Mouse (Mus musculus): Measurements from ENCODE around the gene Tenm3. TPM values are rescaled to one million over a fixed set of nuclear protein-coding genes. Genes with fewer than 3 reads are reported as not detected.

Tenm3 gene
- polyA plus RNA-seq, 1 experiment from 2014 or later: 2.6 TPM

DNA sequence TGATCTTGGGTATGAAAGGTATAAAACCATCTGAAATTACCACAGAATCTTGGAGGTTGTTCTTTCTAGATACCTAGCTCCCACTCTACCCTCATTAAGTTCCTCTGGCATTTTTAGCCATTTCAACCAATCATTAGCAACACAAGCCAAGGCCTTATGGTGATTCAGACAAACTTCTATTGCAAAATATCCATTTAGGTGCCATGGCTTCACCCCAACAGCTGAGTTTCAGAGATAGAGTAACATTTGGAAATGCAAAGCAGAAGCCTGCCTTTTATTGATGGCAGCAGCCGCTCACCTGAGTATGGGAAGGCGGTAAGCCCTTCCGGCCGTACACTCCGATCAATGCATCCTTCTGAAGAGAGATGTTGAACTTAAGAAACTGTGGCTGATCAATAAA is 494.9 kb downstream of the Tenm3 start:
- Histone ChIP-seq H3K9ac (no peak overlapping the region), H3K4me1 (replicated peaks) (no peaks in the 10 kb centered on the region), H3K4me2 (no peak overlapping the region), H3K9me3 (replicated peaks) (0 out of 2 replicates have a peak, but pooled peaks cover 7% of the 10 kb centered on the region), H3K27ac (no peak overlapping the region), H3K36me3 (no peaks in the 10 kb centered on the region), H3K4me3 (replicated peaks) (no peak overlapping the region), H3K27me3 (no peaks in the 10 kb centered on the region)
- WGBS (ENCODE audit: insufficient replicate concordance): 89% methylated on average over 5 of the region's 5 CpGs
- no peak for ATAC-seq (ENCODE audit: low read depth)
- no peak for DNase-seq

DNA sequence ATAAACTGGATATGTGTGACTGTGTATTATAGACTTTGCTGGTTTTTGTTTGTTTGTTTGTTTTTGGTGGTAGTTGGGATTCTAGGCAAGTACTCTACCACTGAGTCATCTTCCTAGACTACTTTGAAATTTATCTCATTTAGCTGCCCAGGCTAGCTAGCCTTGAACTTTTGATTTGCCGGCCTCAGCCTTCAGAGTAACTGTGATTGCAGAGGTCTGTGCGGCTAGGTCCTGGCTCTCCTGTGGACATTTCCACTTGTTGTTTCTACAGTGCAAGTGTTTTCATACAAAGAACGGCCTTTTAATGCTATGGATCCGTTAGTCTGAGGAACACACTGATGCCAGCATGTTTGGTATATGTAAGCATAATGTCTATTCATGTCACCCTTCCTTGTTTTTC is 495.4 kb downstream of the Tenm3 start:
- no peaks in the 10 kb centered on the region for H3K4me1 ChIP-seq (replicated peaks)
- H3K27me3 ChIP-seq: no peaks in the 10 kb centered on the region
- no peaks in the 10 kb centered on the region for H3K36me3 ChIP-seq
- H3K9me3 ChIP-seq (replicated peaks): 0 out of 2 replicates have a peak, but pooled peaks cover 5% of the 10 kb centered on the region
- no peak overlapping the region for H3K4me3 ChIP-seq (replicated peaks)
- no peak overlapping the region for H3K9ac ChIP-seq
- no peak overlapping the region for H3K4me2 ChIP-seq
- 83% methylated on average over 4 of the region's 4 CpGs for WGBS (ENCODE audit: insufficient replicate concordance)
- no peak for ATAC-seq (ENCODE audit: low read depth)
- no peak overlapping the region for H3K27ac ChIP-seq
- DNase-seq: no peak

DNA sequence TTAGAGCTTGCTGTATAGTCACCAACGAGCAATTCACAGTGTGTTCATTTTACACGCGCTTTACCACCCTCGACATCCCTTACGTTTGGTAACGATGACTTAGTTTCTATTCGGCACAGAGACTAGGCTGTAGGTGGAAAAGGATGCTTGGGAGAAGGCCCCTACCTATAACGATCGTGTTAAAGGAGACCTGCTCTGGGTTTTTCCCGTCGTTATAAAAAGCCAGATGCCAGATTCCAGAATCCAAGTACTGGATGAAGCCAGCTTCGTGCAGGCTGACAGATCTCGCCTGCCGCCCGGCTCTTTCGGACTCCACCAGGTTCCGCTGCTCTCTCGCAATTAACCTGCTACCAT is 500.7 kb downstream of the Tenm3 start:
- no peak overlapping the region for H3K27ac ChIP-seq
- H3K9ac ChIP-seq: no peak overlapping the region
- H3K4me1 ChIP-seq (replicated peaks): no peaks in the 10 kb centered on the region
- H3K27me3 ChIP-seq: no peaks in the 10 kb centered on the region
- DNase-seq: no peak
- no peak for ATAC-seq (ENCODE audit: low read depth)
- no peak overlapping the region for H3K4me3 ChIP-seq (replicated peaks)
- H3K9me3 ChIP-seq (replicated peaks): 0 out of 2 replicates have a peak, but pooled peaks cover 3% of the 10 kb centered on the region
- 85% methylated on average over 18 of the region's 18 CpGs for WGBS (ENCODE audit: insufficient replicate concordance)
- no peaks in the 10 kb centered on the region for H3K36me3 ChIP-seq
- no peak overlapping the region for H3K4me2 ChIP-seq

DNA sequence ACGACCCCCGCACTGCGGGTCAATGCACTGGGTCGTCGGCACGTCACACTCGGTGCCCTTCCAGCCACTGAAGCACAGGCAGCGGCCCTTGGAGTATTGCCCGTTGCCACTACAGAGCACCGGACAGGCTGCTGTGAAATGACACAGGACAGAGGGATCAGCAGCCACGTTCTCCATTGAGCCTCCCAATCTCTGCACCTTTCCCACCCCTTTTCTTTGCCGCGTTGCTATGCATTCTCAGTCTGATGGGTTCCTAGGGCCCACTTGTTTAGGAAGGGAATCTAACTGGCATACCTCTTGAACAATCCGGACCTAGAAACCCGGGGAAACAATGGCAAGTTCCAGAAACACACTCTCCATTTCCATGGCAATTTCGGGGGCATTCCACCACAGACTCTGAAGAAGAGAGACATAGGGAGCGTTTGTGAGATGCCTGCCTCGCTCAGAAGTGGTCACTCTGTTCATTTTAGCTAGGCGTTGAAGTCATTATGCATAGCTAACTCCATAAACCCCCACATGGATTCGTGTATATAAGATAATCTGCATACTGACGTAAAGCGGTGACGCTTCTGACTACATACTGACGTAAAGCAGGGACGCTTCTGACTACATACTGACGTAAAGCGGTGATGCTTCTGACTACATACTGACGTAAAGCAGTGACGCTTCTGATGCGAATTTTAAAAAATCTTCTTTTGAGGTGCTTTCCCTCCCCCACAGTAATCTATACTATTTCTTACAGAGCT is 501.3 kb downstream of the Tenm3 start:
- ATAC-seq (ENCODE audit: low read depth) (no peak), DNase-seq (no peak)
- Histone ChIP-seq H3K27ac (no peak overlapping the region), H3K4me2 (no peak overlapping the region), H3K4me3 (replicated peaks) (no peak overlapping the region), H3K4me1 (replicated peaks) (no peaks in the 10 kb centered on the region), H3K27me3 (no peaks in the 10 kb centered on the region), H3K36me3 (no peaks in the 10 kb centered on the region), H3K9ac (no peak overlapping the region), H3K9me3 (replicated peaks) (0 out of 2 replicates have a peak, but pooled peaks cover 3% of the 10 kb centered on the region)
- 74% methylated on average over 30 of the region's 30 CpGs for WGBS (ENCODE audit: insufficient replicate concordance)

DNA sequence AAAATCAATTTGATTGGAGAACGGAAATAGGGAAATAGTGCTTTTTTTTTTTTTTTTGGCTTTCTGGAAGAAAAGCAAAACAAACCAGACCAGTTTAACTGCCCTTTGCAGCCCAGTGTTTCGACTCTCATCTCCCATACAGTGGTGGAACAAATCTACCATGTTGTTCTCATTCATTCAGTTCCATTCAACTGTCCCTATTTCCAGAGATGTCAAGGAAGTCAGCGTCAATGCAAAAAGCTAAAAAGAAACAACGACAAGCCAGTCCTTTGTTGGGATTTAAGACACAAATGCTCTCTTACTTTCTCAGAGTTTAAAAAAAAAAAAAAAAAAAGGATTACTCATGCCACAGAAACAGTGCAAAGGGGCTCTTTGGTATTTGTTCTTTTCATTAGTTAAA is 502.1 kb downstream of the Tenm3 start:
- no peak overlapping the region for H3K27ac ChIP-seq
- H3K4me2 ChIP-seq: no peak overlapping the region
- ATAC-seq (ENCODE audit: low read depth) (no peak), DNase-seq (no peak)
- H3K9me3 ChIP-seq (replicated peaks): 0 out of 2 replicates have a peak, but pooled peaks cover 3% of the 10 kb centered on the region
- H3K9ac ChIP-seq: no peak overlapping the region
- H3K27me3 ChIP-seq: no peaks in the 10 kb centered on the region
- no peaks in the 10 kb centered on the region for H3K4me1 ChIP-seq (replicated peaks)
- H3K4me3 ChIP-seq (replicated peaks): no peak overlapping the region
- WGBS (ENCODE audit: insufficient replicate concordance): 57% methylated on average over 4 of the region's 4 CpGs
- no peaks in the 10 kb centered on the region for H3K36me3 ChIP-seq

DNA sequence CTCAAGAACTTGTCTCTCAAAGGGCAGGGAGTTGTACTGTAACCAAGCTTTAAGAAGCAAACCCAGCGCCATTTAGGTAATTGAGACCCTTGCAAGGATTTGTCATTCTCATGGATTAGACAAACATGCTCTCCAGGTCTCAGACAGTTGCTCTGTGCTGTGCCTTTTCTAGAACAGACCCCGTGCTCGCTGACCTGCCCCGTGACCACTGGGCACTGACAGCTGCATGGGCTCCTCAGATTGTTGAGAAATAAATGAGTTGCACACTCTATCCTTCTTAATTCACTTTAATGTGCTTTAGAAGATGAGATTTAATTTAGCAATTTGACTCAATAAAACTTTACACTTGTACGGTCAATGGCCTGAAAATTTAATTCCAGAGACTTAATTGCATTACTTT is 502.5 kb downstream of the Tenm3 start:
- H3K4me1 ChIP-seq (replicated peaks): no peaks in the 10 kb centered on the region
- no peak for ATAC-seq (ENCODE audit: low read depth)
- H3K4me3 ChIP-seq (replicated peaks): no peak overlapping the region
- H3K9ac ChIP-seq: no peak overlapping the region
- H3K27ac ChIP-seq: no peak overlapping the region
- no peaks in the 10 kb centered on the region for H3K27me3 ChIP-seq
- 73% methylated on average over 5 of the region's 5 CpGs for WGBS (ENCODE audit: insufficient replicate concordance)
- no peak overlapping the region for H3K4me2 ChIP-seq
- 0 out of 2 replicates have a peak, but pooled peaks cover 3% of the 10 kb centered on the region for H3K9me3 ChIP-seq (replicated peaks)
- no peaks in the 10 kb centered on the region for H3K36me3 ChIP-seq
- no peak for DNase-seq

DNA sequence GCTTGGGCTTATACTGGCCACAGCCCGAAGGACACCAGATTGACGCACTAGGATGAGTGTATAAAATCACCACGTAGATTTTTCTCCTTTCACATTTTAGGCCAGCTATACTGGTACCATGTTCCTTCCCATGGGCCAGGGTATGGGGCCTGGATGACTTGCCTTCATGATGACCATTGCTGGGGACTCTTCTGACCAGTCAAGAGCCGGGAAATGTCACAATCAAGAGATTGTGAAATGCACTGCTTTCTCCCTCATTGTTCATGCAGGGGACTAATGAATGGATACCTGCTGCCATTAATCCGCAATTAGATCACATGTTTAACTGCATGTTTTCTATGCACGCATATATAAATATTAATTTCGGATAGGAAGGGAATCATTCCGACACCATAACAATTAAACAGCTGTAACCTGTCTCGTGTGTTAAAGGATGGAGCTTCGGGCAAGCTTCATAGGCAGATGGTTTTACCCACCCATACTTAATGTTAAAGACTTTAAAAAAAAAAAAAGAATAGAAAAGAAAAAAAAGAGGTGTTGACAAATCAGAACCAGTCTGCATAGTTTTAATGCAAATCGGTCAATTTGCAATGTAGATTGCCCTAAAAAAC is 521.0 kb downstream of the Tenm3 start:
- 74% methylated on average over 11 of the region's 11 CpGs for WGBS (ENCODE audit: insufficient replicate concordance)
- H3K36me3 ChIP-seq: no peaks in the 10 kb centered on the region

DNA sequence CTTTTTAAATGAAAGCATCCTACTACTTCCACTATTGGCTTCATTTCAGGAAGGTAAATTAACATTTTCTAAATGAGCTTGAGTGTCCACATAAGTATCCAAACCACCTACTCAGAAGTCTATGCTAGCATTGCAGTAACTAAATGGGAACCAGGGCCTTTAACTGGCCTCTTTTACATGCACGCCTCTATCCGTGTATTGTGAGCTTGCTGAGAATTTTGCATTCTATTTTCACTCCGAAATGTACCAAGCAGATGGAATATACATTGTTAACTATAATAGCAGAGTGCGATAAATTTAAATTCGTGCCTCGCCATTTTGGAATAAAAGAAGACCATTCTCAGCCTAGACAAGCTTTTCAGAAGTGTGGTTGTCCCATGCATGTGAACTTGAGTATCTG is 521.5 kb downstream of the Tenm3 start:
- Histone ChIP-seq H3K4me1 (replicated peaks) (no peaks in the 10 kb centered on the region), H3K9ac (no peak overlapping the region), H3K27ac (no peak overlapping the region), H3K4me3 (replicated peaks) (no peak overlapping the region), H3K27me3 (no peaks in the 10 kb centered on the region), H3K9me3 (replicated peaks) (no peaks in the 10 kb centered on the region), H3K36me3 (no peaks in the 10 kb centered on the region), H3K4me2 (no peak overlapping the region)
- DNase-seq (no peak), ATAC-seq (ENCODE audit: low read depth) (no peak)
- WGBS (ENCODE audit: insufficient replicate concordance): 64% methylated on average over 6 of the region's 6 CpGs

More for the DNA sequence above, 521.0 kb downstream of the Tenm3 start:
- H3K27me3 ChIP-seq: no peaks in the 10 kb centered on the region
- DNase-seq (no peak), ATAC-seq (ENCODE audit: low read depth) (no peak)
- no peaks in the 10 kb centered on the region for H3K4me1 ChIP-seq (replicated peaks)
- no peak overlapping the region for H3K4me3 ChIP-seq (replicated peaks)
- no peak overlapping the region for H3K4me2 ChIP-seq
- no peak overlapping the region for H3K27ac ChIP-seq
- no peak overlapping the region for H3K9ac ChIP-seq
- no peaks in the 10 kb centered on the region for H3K9me3 ChIP-seq (replicated peaks)

DNA sequence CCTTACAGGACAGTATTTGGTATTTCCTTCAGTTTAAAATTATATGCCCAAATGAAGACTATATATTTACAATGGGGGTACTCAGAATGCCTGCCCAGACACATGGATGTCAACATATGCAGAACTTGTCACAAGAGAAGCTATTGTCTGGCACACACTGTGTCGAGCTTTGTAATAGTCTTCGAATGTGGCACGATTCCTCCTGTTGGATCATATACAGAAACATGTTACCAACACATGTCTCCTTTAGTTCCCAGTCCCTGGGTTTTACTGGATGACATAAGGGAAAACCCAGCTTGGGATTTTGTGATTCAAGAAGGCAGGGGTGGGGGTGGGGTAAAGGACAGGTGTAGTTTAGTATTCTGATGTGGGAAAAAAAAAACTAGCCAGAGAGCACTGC is 524.1 kb downstream of the Tenm3 start:
- no peak for DNase-seq
- no peak overlapping the region for H3K9ac ChIP-seq
- H3K27ac ChIP-seq: no peak overlapping the region
- no peak overlapping the region for H3K4me3 ChIP-seq (replicated peaks)
- no peaks in the 10 kb centered on the region for H3K9me3 ChIP-seq (replicated peaks)
- WGBS (ENCODE audit: insufficient replicate concordance): 61% methylated on average over 3 of the region's 3 CpGs
- H3K4me1 ChIP-seq (replicated peaks): no peaks in the 10 kb centered on the region
- no peak overlapping the region for H3K4me2 ChIP-seq
- no peaks in the 10 kb centered on the region for H3K27me3 ChIP-seq
- no peak for ATAC-seq (ENCODE audit: low read depth)
- H3K36me3 ChIP-seq: no peaks in the 10 kb centered on the region

DNA sequence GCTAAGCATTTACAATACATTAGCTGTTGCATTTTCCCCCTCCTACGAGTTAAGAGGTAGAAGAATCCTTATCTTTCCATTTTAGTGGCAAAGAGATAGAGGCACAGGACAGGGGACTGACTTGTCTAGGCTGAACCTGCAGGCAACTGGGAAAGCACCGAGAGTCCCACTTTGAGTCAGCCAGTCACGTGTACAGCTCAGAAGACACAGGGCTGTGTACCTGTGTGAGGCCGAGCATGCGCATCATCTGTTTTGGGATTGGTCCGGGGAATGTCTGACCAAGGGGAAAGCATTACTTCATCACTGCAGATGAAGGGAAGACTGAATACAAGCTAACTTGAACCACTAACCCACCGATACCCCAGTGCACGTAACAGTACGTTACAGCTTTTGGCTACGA is 526.3 kb downstream of the Tenm3 start:
- no peaks in the 10 kb centered on the region for H3K36me3 ChIP-seq
- ATAC-seq (ENCODE audit: low read depth) (no peak), DNase-seq (no peak)
- H3K27ac ChIP-seq: no peak overlapping the region
- H3K27me3 ChIP-seq: no peaks in the 10 kb centered on the region
- H3K4me1 ChIP-seq (replicated peaks): no peaks in the 10 kb centered on the region
- 74% methylated on average over 10 of the region's 10 CpGs for WGBS (ENCODE audit: insufficient replicate concordance)
- no peak overlapping the region for H3K9ac ChIP-seq
- H3K4me2 ChIP-seq: no peak overlapping the region
- no peaks in the 10 kb centered on the region for H3K9me3 ChIP-seq (replicated peaks)
- no peak overlapping the region for H3K4me3 ChIP-seq (replicated peaks)

DNA sequence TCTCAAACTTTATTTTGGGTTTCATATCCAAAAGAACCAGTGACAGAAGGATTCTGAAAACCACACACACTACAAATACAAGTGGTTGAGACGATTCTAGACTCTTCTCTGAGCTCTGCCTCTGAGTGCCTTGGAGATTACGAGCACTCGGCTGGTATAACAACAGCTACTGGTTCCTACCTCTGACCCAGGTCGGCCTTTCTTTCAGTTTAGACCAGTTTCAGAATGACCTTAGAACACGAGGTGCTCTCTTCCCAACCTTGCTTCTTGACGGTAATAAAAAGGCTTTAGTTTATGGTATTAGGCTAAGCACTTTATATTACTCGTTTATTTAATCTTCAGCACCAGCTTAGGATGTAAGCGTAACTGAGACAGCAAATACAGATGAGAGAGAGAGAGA is 528.1 kb downstream of the Tenm3 start:
- no peak for ATAC-seq (ENCODE audit: low read depth)
- Histone ChIP-seq H3K4me2 (no peak overlapping the region), H3K27ac (no peak overlapping the region), H3K4me1 (replicated peaks) (no peaks in the 10 kb centered on the region), H3K4me3 (replicated peaks) (no peak overlapping the region), H3K27me3 (no peaks in the 10 kb centered on the region), H3K36me3 (no peaks in the 10 kb centered on the region), H3K9me3 (replicated peaks) (no peaks in the 10 kb centered on the region), H3K9ac (no peak overlapping the region)
- WGBS (ENCODE audit: insufficient replicate concordance): 74% methylated on average over 8 of the region's 8 CpGs
- DNase-seq: no peak

DNA sequence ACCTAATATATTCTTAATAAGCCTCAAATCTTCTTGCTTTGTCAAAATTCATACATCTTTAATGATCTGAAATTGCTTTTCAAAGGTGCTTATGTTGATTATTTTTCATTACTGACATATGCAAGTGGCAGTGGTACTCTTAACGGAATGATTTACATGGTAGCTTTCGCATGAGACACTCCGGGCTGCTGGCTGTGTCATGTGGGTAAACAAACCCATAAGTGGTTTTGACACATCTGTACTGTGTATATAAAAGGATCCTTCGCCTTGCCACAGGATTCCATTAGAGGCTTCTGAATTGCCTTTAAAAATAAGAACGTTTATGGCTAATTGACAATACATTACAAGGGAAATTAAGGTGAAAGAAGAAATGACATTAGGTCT is 529.8 kb downstream of the Tenm3 start:
- H3K4me3 ChIP-seq (replicated peaks): no peak overlapping the region
- DNase-seq (no peak), ATAC-seq (ENCODE audit: low read depth) (no peak)
- no peak overlapping the region for H3K27ac ChIP-seq
- H3K36me3 ChIP-seq: no peaks in the 10 kb centered on the region
- H3K27me3 ChIP-seq: no peaks in the 10 kb centered on the region
- 67% methylated on average over 5 of the region's 5 CpGs for WGBS (ENCODE audit: insufficient replicate concordance)
- no peak overlapping the region for H3K4me2 ChIP-seq
- no peaks in the 10 kb centered on the region for H3K4me1 ChIP-seq (replicated peaks)
- H3K9ac ChIP-seq: no peak overlapping the region
- no peaks in the 10 kb centered on the region for H3K9me3 ChIP-seq (replicated peaks)
